Mouse (Mus musculus) limb, embryonic 12.5 days (tissue): ENCODE measurements around the gene Ugt8a. TPM values are rescaled to one million over a fixed set of nuclear protein-coding genes. Genes with fewer than 3 reads are reported as not detected.

ENCODE experiments used
- ATAC-seq: fragments of 200-750 bp; cut with Nextera tagmentation; 2 replicates; pipeline ENCODE4 v1.8.0; 2017; ENCODE audit warnings: low read depth, moderate TSS enrichment; ENCODE audit not compliant: insufficient number of reproducible peaks, insufficient read depth, low FRiP score, low TSS enrichment
- H3K27ac ChIP-seq: fragments of 300-500 bp; sonication (generic); 2 replicates; pipeline ENCODE4 v1.5.1; 2016; ENCODE audit warnings: mild to moderate bottlenecking, moderate library complexity
- H3K27me3 ChIP-seq: fragments of 300-500 bp; sonication (generic); 2 replicates; pipeline ENCODE4 v1.6.1; 2016; ENCODE audit warnings: mild to moderate bottlenecking, moderate library complexity
- H3K36me3 ChIP-seq: fragments of 300-500 bp; sonication (generic); 2 replicates; pipeline ENCODE4 v1.6.1; 2016; ENCODE audit warnings: mild to moderate bottlenecking, moderate library complexity
- H3K4me1 ChIP-seq: fragments of 300-500 bp; sonication (generic); replicated peaks from 2 replicates; pipeline ENCODE4 v1.6.1; 2016
- H3K4me2 ChIP-seq: fragments of 300-500 bp; sonication (generic); 2 replicates; pipeline ENCODE4 v1.6.1; 2016; ENCODE audit warnings: mild to moderate bottlenecking, moderate library complexity
- H3K4me3 ChIP-seq: fragments of 300-500 bp; sonication (generic); replicated peaks from 2 replicates; pipeline ENCODE4 v1.5.1; 2016; ENCODE audit warnings: mild to moderate bottlenecking
- H3K9ac ChIP-seq: fragments of 300-500 bp; sonication (generic); replicated peaks from 2 replicates; pipeline ENCODE4 v1.6.1; 2016; ENCODE audit warnings: mild to moderate bottlenecking, moderate library complexity
- H3K9me3 ChIP-seq: fragments of 300-500 bp; sonication (generic); 2 replicates; pipeline ENCODE4 v1.6.1; 2016; ENCODE audit warnings: mild to moderate bottlenecking, moderate library complexity
- WGBS: fragments of 180-500 bp; shearing (Covaris S2); methylation state at CpG from one replicate; pipeline ENCODE4 v1.1.7; 2016; 5-methylcytosine and 5-hydroxymethylcytosine counted together
- polyA plus RNA-seq: library from polyadenylated mRNA; unstranded; fragments of >200 nt; fragmentation: Nextera tagmentation; extraction: Ambion mirVana; gene quantifications from 2 replicates; pipeline ENCODE4 v1.2.1, GENCODE M21; 2016

Gene Ugt8a
- polyA plus RNA-seq, 1 experiment from 2014 or later, result 0.65 TPM

DNA sequence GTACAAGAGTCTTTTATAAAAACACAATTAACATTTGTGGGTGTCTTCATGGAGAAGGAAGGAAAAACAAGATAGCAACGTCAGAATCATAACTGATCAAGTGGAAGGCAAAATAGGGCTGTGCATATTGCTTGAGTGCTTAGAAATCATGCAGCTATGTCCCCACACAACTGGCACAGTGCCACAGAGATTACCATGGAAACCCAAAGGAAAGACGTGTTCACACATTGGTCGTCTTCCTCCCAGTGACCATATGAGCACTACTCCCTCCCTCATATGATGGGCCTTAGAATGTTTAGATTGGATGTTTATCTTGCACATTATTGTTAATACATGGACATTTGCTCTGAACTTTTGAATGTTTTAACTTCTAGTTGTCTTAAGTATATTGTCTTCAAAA lies 76.8 kb downstream of the Ugt8a start:
- 80% methylated on average over 3 of the region's 3 CpGs for WGBS
- no peak for ATAC-seq

GRCm38 (mm10) chr3:125849163-125849872 lies 89.1 kb downstream of the Ugt8a start:
- H3K27me3 ChIP-seq, result no peaks in the 10 kb centered on the region
- 30% methylated on average over 6 of the region's 6 CpGs for WGBS
- no peak overlapping the region for H3K9ac ChIP-seq
- H3K9me3 ChIP-seq, result no peaks in the 10 kb centered on the region
- no peaks in the 10 kb centered on the region for H3K4me1 ChIP-seq
- H3K4me2 ChIP-seq, result no peak overlapping the region
- no peak overlapping the region for H3K4me3 ChIP-seq
- no peak for ATAC-seq
- H3K27ac ChIP-seq, result no peak overlapping the region
- H3K36me3 ChIP-seq, result no peaks in the 10 kb centered on the region

More for the DNA sequence above, 76.8 kb downstream of the Ugt8a start:
- H3K4me2 ChIP-seq, result no peak overlapping the region
- no peaks in the 10 kb centered on the region for H3K27me3 ChIP-seq
- H3K27ac ChIP-seq, result no peak overlapping the region
- H3K4me3 ChIP-seq, result no peak overlapping the region
- no peaks in the 10 kb centered on the region for H3K36me3 ChIP-seq
- H3K9me3 ChIP-seq, result no peaks in the 10 kb centered on the region
- H3K4me1 ChIP-seq, result no peaks in the 10 kb centered on the region
- no peak overlapping the region for H3K9ac ChIP-seq

DNA sequence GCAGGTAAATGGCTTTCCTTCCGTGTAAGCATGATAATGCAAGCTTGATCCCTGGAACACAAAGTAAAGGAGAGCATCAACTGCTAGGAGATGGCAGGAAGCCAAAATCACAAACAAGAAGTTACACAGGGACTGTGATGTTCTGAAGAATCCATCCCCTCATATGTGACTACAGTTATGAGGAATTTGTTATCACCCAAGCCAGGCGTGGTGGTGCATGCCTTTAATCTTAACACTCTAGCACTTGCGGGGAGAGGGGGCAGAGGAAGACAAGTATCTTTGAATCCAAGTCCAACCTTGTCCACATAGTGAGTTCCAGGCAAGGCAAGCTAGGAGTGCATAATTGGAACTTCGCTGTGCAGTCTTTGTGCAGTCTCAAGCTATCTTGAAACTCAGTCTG lies 110.4 kb downstream of the Ugt8a start:
- H3K4me1 ChIP-seq, result no peaks in the 10 kb centered on the region
- H3K4me3 ChIP-seq, result no peak overlapping the region
- H3K27ac ChIP-seq, result no peak overlapping the region
- H3K36me3 ChIP-seq, result no peaks in the 10 kb centered on the region
- H3K4me2 ChIP-seq, result no peak overlapping the region
- no peak for ATAC-seq
- no peak overlapping the region for H3K9ac ChIP-seq
- no peaks in the 10 kb centered on the region for H3K27me3 ChIP-seq
- no peaks in the 10 kb centered on the region for H3K9me3 ChIP-seq
- WGBS, result 82% methylated on average over 4 of the region's 4 CpGs

DNA sequence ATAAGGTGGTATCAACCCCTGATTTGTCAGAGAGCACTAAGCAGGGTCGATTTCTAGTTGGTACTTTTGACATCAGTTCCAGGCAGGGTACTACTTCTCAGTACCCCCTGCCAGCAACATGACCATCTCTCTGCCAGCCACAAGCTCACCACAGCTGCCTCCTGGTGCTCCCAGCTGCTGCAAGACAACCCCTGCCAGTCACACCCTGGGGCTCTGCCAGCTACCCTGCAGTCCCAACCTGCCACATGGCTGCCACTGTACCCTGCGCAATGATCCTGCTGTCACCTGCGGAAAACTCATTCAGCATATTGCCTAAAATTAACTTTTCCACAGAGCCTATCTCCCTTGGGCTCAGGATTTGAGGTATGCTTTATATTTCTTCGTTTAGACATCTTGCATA lies 111.2 kb downstream of the Ugt8a start:
- H3K4me2 ChIP-seq, result no peak overlapping the region

GRCm38 (mm10) chr3:125819741-125820140 lies 118.7 kb downstream of the Ugt8a start:
- H3K9ac ChIP-seq, result no peak overlapping the region
- no peaks in the 10 kb centered on the region for H3K4me1 ChIP-seq
- H3K36me3 ChIP-seq, result no peaks in the 10 kb centered on the region
- no peak for ATAC-seq
- no peaks in the 10 kb centered on the region for H3K9me3 ChIP-seq
- no peaks in the 10 kb centered on the region for H3K27me3 ChIP-seq
- H3K27ac ChIP-seq, result no peak overlapping the region
- no peak overlapping the region for H3K4me3 ChIP-seq
- no peak overlapping the region for H3K4me2 ChIP-seq

More for the DNA sequence above, 111.2 kb downstream of the Ugt8a start:
- Histone ChIP-seq H3K4me1 (no peaks in the 10 kb centered on the region), H3K9me3 (no peaks in the 10 kb centered on the region), H3K27me3 (no peaks in the 10 kb centered on the region), H3K9ac (no peak overlapping the region), H3K27ac (no peak overlapping the region), H3K4me3 (no peak overlapping the region), H3K36me3 (no peaks in the 10 kb centered on the region)
- no peak for ATAC-seq
- WGBS, result 80% methylated on average over 4 of the region's 4 CpGs
